Mouse (Mus musculus) neural tube, embryonic 11.5 days (tissue): Measurements from ENCODE around the gene Itgb2. TPM values are rescaled to one million over a fixed set of nuclear protein-coding genes. Genes with fewer than 3 reads are reported as not detected.

ENCODE experiments used
- ATAC-seq: fragments of 200-750 bp; cut with Nextera tagmentation; 2 replicates; pipeline ENCODE4 v1.8.0; 2017; ENCODE audit warnings: moderate number of reproducible peaks, mild to moderate bottlenecking, moderate TSS enrichment, moderate library complexity; ENCODE audit not compliant: insufficient read depth, low FRiP score, low TSS enrichment
- DNase-seq: peaks from one replicate; pipeline ENCODE4 v3.0.0-alpha.2; 2015; ENCODE audit warnings: low spot score
- H3K27ac ChIP-seq: fragments of 300-500 bp; sonication (generic); 2 replicates; pipeline ENCODE4 v1.5.1; 2014; ENCODE audit warnings: low read depth, mild to moderate bottlenecking, low read length
- H3K27me3 ChIP-seq: fragments of 300-500 bp; sonication (generic); 2 replicates; pipeline ENCODE4 v1.6.1; 2014; ENCODE audit warnings: mild to moderate bottlenecking, low read length, mixed read lengths; ENCODE audit not compliant: control insufficient read depth, insufficient read depth
- H3K36me3 ChIP-seq: fragments of 300-500 bp; sonication (generic); 2 replicates; pipeline ENCODE4 v1.6.1; 2014; ENCODE audit warnings: mild to moderate bottlenecking, low read length, moderate library complexity, mixed read lengths; ENCODE audit not compliant: control insufficient read depth, insufficient read depth
- H3K4me1 ChIP-seq: fragments of 300-500 bp; sonication (generic); 2 replicates; pipeline ENCODE4 v1.6.1; 2014; ENCODE audit warnings: low read length, mixed read lengths; ENCODE audit not compliant: control insufficient read depth, insufficient read depth
- H3K4me2 ChIP-seq: fragments of 300-500 bp; sonication (generic); 2 replicates; pipeline ENCODE4 v1.6.1; 2014; ENCODE audit warnings: low read depth, mild to moderate bottlenecking, moderate library complexity
- H3K4me3 ChIP-seq: fragments of 300-500 bp; sonication (generic); 2 replicates; pipeline ENCODE4 v1.5.1; 2014; ENCODE audit warnings: low read depth, low read length
- H3K9ac ChIP-seq: fragments of 300-500 bp; sonication (generic); 2 replicates; pipeline ENCODE4 v1.6.1; 2014; ENCODE audit warnings: mild to moderate bottlenecking, low read length
- H3K9me3 ChIP-seq: fragments of 300-500 bp; sonication (generic); 2 replicates; pipeline ENCODE4 v1.6.1; 2016; ENCODE audit warnings: low read length; ENCODE audit not compliant: control insufficient read depth
- WGBS: fragments of 180-500 bp; shearing (Covaris S2); extraction: QIAGEN DNeasy Blood & Tissue Kit; methylation state at CpG from one replicate; pipeline ENCODE4 v1.1.7; 2014; 5-methylcytosine and 5-hydroxymethylcytosine counted together
- polyA plus RNA-seq: library from polyadenylated mRNA; unstranded; fragments of >200 nt; fragmentation: Nextera tagmentation; extraction: Ambion mirVana; gene quantifications from 2 replicates; pipeline ENCODE4 v1.2.1, GENCODE M21; 2014

Gene Itgb2
- polyA plus RNA-seq, 1 experiment from 2014 or later, result 1.5 TPM

DNA sequence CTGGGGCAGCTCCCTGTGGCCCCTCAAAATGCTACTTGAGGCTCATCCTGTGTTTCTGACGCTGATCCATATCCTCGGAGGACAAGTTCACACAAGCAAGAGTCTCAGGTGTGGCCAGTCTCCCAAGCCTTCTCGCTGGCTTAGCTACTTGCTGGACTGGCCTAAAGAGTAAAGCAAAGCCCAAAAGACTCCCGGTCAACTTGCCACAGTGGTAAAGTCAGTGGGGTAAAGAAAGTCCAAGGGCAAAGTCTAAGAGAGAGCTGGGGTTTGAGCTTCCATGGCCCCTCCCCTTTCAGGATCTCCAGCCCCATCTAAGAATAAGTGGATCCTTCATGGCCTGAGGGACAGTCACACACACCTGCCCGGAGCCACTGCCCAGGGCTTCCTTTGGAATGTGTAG is 22.1 kb downstream of the Itgb2 start:
- Histone ChIP-seq H3K4me3 (no peak overlapping the region), H3K4me1 (no peaks in the 10 kb centered on the region), H3K27me3 (no peaks in the 10 kb centered on the region), H3K4me2 (no peak overlapping the region), H3K27ac (no peak overlapping the region), H3K9me3 (no peaks in the 10 kb centered on the region), H3K36me3 (no peaks in the 10 kb centered on the region), H3K9ac (no peak overlapping the region)
- ATAC-seq (no peak), DNase-seq (no peak)
- WGBS, result 93% methylated on average over 5 of the region's 5 CpGs

GRCm38 (mm10) chr10:77553285-77553684 is 23.2 kb downstream of the Itgb2 start:
- WGBS, result 82% methylated on average over 4 of the region's 4 CpGs
- no peaks in the 10 kb centered on the region for H3K27me3 ChIP-seq
- H3K4me2 ChIP-seq, result no peak overlapping the region
- no peak overlapping the region for H3K27ac ChIP-seq
- DNase-seq, result no peak
- no peak overlapping the region for H3K9ac ChIP-seq
- H3K9me3 ChIP-seq, result no peaks in the 10 kb centered on the region
- H3K4me3 ChIP-seq, result no peak overlapping the region
- no peaks in the 10 kb centered on the region for H3K4me1 ChIP-seq
- ATAC-seq, result no peak
- H3K36me3 ChIP-seq, result no peaks in the 10 kb centered on the region

GRCm38 (mm10) chr10:77554918-77555317 is 24.9 kb downstream of the Itgb2 start:
- no peak overlapping the region for H3K27ac ChIP-seq
- H3K9ac ChIP-seq, result no peak overlapping the region
- H3K4me3 ChIP-seq, result no peak overlapping the region
- no peak for ATAC-seq
- no peaks in the 10 kb centered on the region for H3K9me3 ChIP-seq
- no peaks in the 10 kb centered on the region for H3K36me3 ChIP-seq
- H3K4me1 ChIP-seq, result no peaks in the 10 kb centered on the region
- no peak for DNase-seq
- H3K27me3 ChIP-seq, result no peaks in the 10 kb centered on the region
- H3K4me2 ChIP-seq, result no peak overlapping the region
- 86% methylated on average over 4 of the region's 4 CpGs for WGBS

DNA sequence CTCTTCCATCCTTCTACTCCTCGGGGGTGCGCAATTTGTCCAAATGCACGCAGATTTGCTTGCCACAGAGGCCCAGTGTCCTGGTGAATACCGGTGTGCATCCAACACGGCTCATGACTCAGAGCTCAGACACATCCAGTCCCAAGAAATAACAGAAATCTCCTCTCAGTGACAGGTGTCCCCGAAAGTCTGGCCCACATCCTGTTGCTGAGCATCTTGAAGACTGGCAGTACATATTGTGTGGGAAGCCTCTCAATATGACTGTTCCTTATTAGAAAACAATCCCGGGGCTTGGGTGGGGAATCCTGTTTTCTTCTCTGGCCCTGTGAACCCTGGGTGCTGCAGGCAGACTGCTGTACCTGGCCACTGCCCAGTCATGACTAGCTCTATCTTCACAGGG is 26.6 kb downstream of the Itgb2 start:
- ATAC-seq, result no peak

DNA sequence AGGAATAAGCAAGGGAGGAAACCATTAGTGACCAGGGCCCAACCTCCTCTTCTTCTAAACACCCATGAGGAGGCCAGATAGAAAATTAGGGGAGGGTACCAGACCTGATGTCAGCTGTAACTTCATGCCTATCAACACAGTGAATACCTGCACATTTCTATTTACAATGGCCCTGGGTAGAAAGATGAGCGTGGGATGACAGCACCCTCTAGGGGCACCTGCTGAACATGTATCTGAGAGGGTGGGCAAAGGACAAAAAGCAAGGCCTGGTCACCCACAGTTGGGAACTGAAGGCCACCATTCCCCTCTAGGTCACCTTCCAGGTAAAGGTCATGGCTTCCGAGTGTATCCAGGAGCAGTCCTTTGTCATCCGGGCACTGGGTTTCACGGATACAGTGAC is 27.6 kb downstream of the Itgb2 start:
- DNase-seq (no peak), ATAC-seq (no peak)
- no peaks in the 10 kb centered on the region for H3K36me3 ChIP-seq
- no peaks in the 10 kb centered on the region for H3K9me3 ChIP-seq
- no peak overlapping the region for H3K27ac ChIP-seq
- H3K4me3 ChIP-seq, result no peak overlapping the region
- no peak overlapping the region for H3K4me2 ChIP-seq
- 93% methylated on average over 4 of the region's 4 CpGs for WGBS
- no peaks in the 10 kb centered on the region for H3K4me1 ChIP-seq
- H3K27me3 ChIP-seq, result no peaks in the 10 kb centered on the region
- no peak overlapping the region for H3K9ac ChIP-seq

More for the DNA sequence above, 26.6 kb downstream of the Itgb2 start:
- no peaks in the 10 kb centered on the region for H3K4me1 ChIP-seq
- no peaks in the 10 kb centered on the region for H3K36me3 ChIP-seq
- no peak overlapping the region for H3K4me2 ChIP-seq
- H3K4me3 ChIP-seq, result no peak overlapping the region
- no peak overlapping the region for H3K27ac ChIP-seq
- H3K27me3 ChIP-seq, result no peaks in the 10 kb centered on the region
- no peaks in the 10 kb centered on the region for H3K9me3 ChIP-seq
- WGBS, result 95% methylated on average over 7 of the region's 7 CpGs
- H3K9ac ChIP-seq, result no peak overlapping the region
- no peak for DNase-seq

GRCm38 (mm10) chr10:77560090-77560489 is 30.0 kb downstream of the Itgb2 start:
- no peak overlapping the region for H3K9ac ChIP-seq
- ATAC-seq (no peak), DNase-seq (no peak)

GRCm38 (mm10) chr10:77560830-77561229 is 30.8 kb downstream of the Itgb2 start:
- Histone ChIP-seq H3K36me3 (no peaks in the 10 kb centered on the region), H3K9me3 (no peaks in the 10 kb centered on the region), H3K27ac (no peak overlapping the region), H3K4me2 (no peak overlapping the region), H3K9ac (no peak overlapping the region), H3K4me3 (no peak overlapping the region), H3K27me3 (no peaks in the 10 kb centered on the region), H3K4me1 (no peaks in the 10 kb centered on the region)
- 90% methylated on average over 9 of the region's 9 CpGs for WGBS
- DNase-seq (no peak), ATAC-seq (no peak)

More at GRCm38 (mm10) chr10:77560090-77560489, 30.0 kb downstream of the Itgb2 start:
- Histone ChIP-seq H3K27me3 (no peaks in the 10 kb centered on the region), H3K36me3 (no peaks in the 10 kb centered on the region), H3K27ac (no peak overlapping the region), H3K9me3 (no peaks in the 10 kb centered on the region), H3K4me2 (no peak overlapping the region), H3K4me1 (no peaks in the 10 kb centered on the region), H3K4me3 (no peak overlapping the region)
- 91% methylated on average over 11 of the region's 11 CpGs for WGBS

- no peak overlapping the region for H3K27ac ChIP-seq
- no peak for DNase-seq
- H3K4me3 ChIP-seq, result no peak overlapping the region
- H3K9ac ChIP-seq, result no peak overlapping the region
- H3K9me3 ChIP-seq, result no peaks in the 10 kb centered on the region
- 72% methylated on average over 2 of the region's 2 CpGs for WGBS
- no peaks in the 10 kb centered on the region for H3K36me3 ChIP-seq
- no peaks in the 10 kb centered on the region for H3K4me1 ChIP-seq
- H3K4me2 ChIP-seq, result no peak overlapping the region
- no peaks in the 10 kb centered on the region for H3K27me3 ChIP-seq
- ATAC-seq, result no peak
Observed at GRCm38 (mm10) chr10:77561508-77561907, 31.5 kb downstream of the Itgb2 start.

DNA sequence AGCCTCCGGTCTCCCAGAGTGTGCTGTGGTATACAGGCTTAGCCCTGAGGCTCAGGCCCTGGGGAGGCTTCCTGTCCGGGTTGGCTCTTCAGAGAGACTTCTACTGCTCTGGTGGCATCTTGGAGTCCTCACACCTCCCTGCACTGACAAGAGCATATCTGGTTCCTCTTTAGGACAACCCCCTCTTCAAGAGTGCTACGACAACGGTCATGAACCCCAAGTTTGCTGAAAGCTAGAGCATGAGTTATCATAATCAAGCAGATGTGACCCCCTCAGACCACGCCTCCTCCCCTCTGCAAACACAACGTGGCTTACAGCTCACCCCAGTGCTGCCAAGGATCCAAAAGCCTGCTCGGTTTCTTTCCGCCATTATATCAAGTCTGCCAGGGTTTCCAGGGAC is 35.0 kb downstream of the Itgb2 start:
- ATAC-seq, result no peak
- H3K9me3 ChIP-seq, result no peaks in the 10 kb centered on the region

More for the DNA sequence above, 35.0 kb downstream of the Itgb2 start:
- no peaks in the 10 kb centered on the region for H3K4me1 ChIP-seq
- no peak overlapping the region for H3K4me2 ChIP-seq
- 90% methylated on average over 8 of the region's 8 CpGs for WGBS
- no peaks in the 10 kb centered on the region for H3K27me3 ChIP-seq
- no peak overlapping the region for H3K9ac ChIP-seq
- H3K36me3 ChIP-seq, result no peaks in the 10 kb centered on the region
- DNase-seq, result no peak
- H3K4me3 ChIP-seq, result no peak overlapping the region
- H3K27ac ChIP-seq, result no peak overlapping the region
